Mouse (Mus musculus): ENCODE measurements around the gene Ccdc88b. TPM values are rescaled to one million over a fixed set of nuclear protein-coding genes. Genes with fewer than 3 reads are reported as not detected.

The Ccdc88b gene
- polyA plus RNA-seq, 1 experiment from 2014 or later: 0.56 TPM

- Histone ChIP-seq H3K36me3 (replicated peaks) (no peaks in the 10 kb centered on the region), H3K4me3 (peak overlapping the region; percentile 15; the same call in 1 of the 2 replicates), H3K9me3 (no peaks in the 10 kb centered on the region), H3K9ac (no peak overlapping the region), H3K27ac (no peak overlapping the region), H3K4me2 (peak overlapping the region; percentile 41), H3K27me3 (replicated peaks) (peaks cover 9% of the 10 kb centered on the region; the same call in 1 of the 2 replicates), H3K4me1 (peaks cover 9% of the 10 kb centered on the region)
- ATAC-seq (replicated peaks): peak; percentile 55
- WGBS: 7% methylated on average over 38 of the region's 38 CpGs
Observed at GRCm38 (mm10) chr19:6855225-6856031, 2.6 kb downstream of the Ccdc88b start.

- Histone ChIP-seq H3K36me3 (replicated peaks) (no peaks in the 10 kb centered on the region), H3K9ac (no peak overlapping the region), H3K4me1 (peaks cover 9% of the 10 kb centered on the region), H3K27me3 (replicated peaks) (peaks cover 14% of the 10 kb centered on the region), H3K4me3 (no peak overlapping the region), H3K27ac (no peak overlapping the region), H3K4me2 (no peak overlapping the region), H3K9me3 (no peaks in the 10 kb centered on the region)
- no peak for ATAC-seq (replicated peaks)
- WGBS: 86% methylated on average over 12 of the region's 12 CpGs
Observed at GRCm38 (mm10) chr19:6854658-6855057, 3.4 kb downstream of the Ccdc88b start.

DNA sequence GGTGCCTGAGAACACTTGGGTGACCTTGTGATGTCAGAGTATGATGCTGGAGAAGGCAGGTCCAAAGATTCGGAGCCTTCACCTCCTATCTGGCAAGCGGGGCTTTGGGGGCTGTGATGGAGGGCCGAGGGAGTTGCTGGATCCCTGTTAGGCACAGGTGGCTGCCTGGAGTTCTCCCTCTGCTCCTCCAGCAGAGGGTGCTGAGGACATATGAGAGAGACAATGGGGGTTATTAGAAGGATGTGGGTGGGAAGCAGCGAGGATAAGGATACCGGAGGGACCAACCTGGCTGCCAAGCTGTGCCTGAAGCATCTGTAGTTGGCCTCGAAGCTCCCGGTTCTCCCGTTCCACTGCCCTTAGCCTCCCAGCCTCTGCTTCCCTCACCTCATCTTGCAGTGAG is 4.1 kb downstream of the Ccdc88b start:
- Histone ChIP-seq H3K4me3 (no peak overlapping the region), H3K9me3 (no peaks in the 10 kb centered on the region), H3K27me3 (replicated peaks) (peaks cover 19% of the 10 kb centered on the region), H3K4me1 (peaks cover 9% of the 10 kb centered on the region), H3K4me2 (no peak overlapping the region), H3K9ac (no peak overlapping the region), H3K36me3 (replicated peaks) (no peaks in the 10 kb centered on the region), H3K27ac (no peak overlapping the region)
- WGBS: 77% methylated on average over 8 of the region's 8 CpGs
- no peak for ATAC-seq (replicated peaks)

DNA sequence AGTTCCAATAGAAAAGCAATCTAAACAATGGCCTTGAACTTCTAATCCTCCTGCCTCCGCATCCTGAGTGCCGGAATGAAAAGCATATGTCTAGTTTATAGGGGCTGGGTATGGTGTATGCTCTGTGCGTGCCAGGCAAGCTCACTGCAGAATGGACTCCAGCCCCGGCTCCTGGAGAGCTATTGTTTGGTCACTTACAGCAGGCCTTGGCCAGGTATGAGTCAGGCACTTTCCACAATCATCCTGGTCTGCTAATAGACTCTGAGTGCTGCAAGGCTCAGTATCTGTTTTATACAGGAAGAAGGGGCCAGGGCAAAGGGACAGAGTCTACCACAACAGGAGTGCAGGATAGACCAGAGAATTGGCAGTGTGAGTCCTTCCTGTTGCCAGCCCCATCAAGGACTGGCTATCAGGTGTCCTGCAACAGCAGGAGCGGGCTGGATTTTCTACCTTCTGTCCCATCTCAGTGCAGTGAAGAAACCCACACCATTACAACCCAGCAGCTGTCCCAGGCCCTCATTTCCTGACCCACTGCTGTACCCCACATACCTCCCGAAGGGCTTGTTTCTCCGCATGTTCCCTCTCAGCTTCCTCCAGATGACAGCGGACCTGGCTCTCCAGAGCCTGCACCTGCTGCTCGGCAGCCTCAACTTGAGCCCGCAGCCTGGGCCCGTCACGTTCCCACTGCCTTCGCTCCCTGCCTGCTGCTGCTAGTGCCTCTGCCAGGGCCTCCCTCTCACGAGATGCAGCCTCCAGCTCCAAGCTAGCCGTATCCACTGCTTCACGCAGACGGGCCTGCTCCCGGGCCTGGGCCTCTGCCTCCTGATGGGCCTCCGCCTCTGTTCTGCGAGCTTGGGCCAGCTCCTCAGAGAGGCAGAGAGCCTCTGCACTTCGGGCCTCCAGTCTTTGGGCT is 5.4 kb downstream of the Ccdc88b start:
- Histone ChIP-seq H3K4me1 (peaks cover 18% of the 10 kb centered on the region), H3K4me2 (no peak overlapping the region), H3K4me3 (no peak overlapping the region), H3K9me3 (no peaks in the 10 kb centered on the region), H3K9ac (no peak overlapping the region), H3K27me3 (replicated peaks) (peaks cover 32% of the 10 kb centered on the region), H3K36me3 (replicated peaks) (no peaks in the 10 kb centered on the region), H3K27ac (no peak overlapping the region)
- WGBS: 73% methylated on average over 21 of the region's 21 CpGs
- no peak for ATAC-seq (replicated peaks)

- Histone ChIP-seq H3K4me1 (peaks cover 18% of the 10 kb centered on the region), H3K4me3 (no peak overlapping the region), H3K4me2 (no peak overlapping the region), H3K36me3 (replicated peaks) (no peaks in the 10 kb centered on the region), H3K9me3 (no peaks in the 10 kb centered on the region), H3K27me3 (replicated peaks) (peaks cover 43% of the 10 kb centered on the region), H3K27ac (no peak overlapping the region), H3K9ac (no peak overlapping the region)
- 75% methylated on average over 3 of the region's 3 CpGs for WGBS
- ATAC-seq (replicated peaks): no peak
Observed at GRCm38 (mm10) chr19:6851497-6851896, 6.5 kb downstream of the Ccdc88b start.

GRCm38 (mm10) chr19:6849506-6850068 is 8.4 kb downstream of the Ccdc88b start:
- H3K4me3 ChIP-seq: no peak overlapping the region
- no peak overlapping the region for H3K4me2 ChIP-seq
- H3K36me3 ChIP-seq (replicated peaks): no peaks in the 10 kb centered on the region
- peaks cover 9% of the 10 kb centered on the region; the same call in 1 of the 2 replicates for H3K4me1 ChIP-seq
- no peak overlapping the region for H3K27ac ChIP-seq
- H3K9ac ChIP-seq: no peak overlapping the region
- ATAC-seq (replicated peaks): no peak
- no peaks in the 10 kb centered on the region for H3K9me3 ChIP-seq
- H3K27me3 ChIP-seq (replicated peaks): peaks cover 50% of the 10 kb centered on the region
- 69% methylated on average over 23 of the region's 23 CpGs for WGBS

- WGBS: 5% methylated on average over 29 of the region's 31 CpGs
- H3K4me3 ChIP-seq: no peak overlapping the region; the same call in 1 of the 2 replicates
- H3K27me3 ChIP-seq (replicated peaks): peaks cover 45% of the 10 kb centered on the region
- peaks cover 9% of the 10 kb centered on the region; the same call in 1 of the 2 replicates for H3K4me1 ChIP-seq
- peak overlapping the region; percentile 32 for H3K4me2 ChIP-seq
- H3K9ac ChIP-seq: no peak overlapping the region
- H3K36me3 ChIP-seq (replicated peaks): no peaks in the 10 kb centered on the region
- no peak overlapping the region for H3K27ac ChIP-seq
- ATAC-seq (replicated peaks): no peak
- no peaks in the 10 kb centered on the region for H3K9me3 ChIP-seq
Observed at GRCm38 (mm10) chr19:6847841-6848517, 10.0 kb downstream of the Ccdc88b start.

DNA sequence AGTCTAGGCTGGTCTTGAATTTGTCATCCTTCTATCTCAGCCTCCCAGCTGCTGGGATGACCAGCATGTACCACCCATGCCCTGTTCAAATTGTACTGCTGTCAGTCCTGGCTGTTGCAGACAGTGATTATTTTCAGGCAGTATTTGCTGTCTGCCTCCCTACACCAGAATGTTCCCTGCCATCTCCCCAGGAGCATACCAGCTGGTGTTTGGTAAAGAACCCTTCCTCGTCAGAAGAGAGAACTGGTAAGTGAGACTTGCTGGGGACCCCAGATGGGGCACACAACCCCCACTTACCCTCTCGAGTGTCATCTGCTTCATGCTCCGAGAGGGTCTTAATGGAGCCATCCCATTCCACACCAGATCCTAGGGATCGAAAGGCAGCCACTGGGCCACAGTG is 12.0 kb downstream of the Ccdc88b start:
- Histone ChIP-seq H3K4me3 (no peak overlapping the region), H3K27me3 (replicated peaks) (peaks cover 56% of the 10 kb centered on the region), H3K4me1 (peaks cover 9% of the 10 kb centered on the region; the same call in 1 of the 2 replicates), H3K4me2 (no peak overlapping the region), H3K9ac (no peak overlapping the region), H3K27ac (no peak overlapping the region), H3K9me3 (no peaks in the 10 kb centered on the region), H3K36me3 (replicated peaks) (no peaks in the 10 kb centered on the region)
- 80% methylated on average over 4 of the region's 4 CpGs for WGBS
- ATAC-seq (replicated peaks): no peak

GRCm38 (mm10) chr19:6842353-6842752 is 15.7 kb downstream of the Ccdc88b start:
- no peak for ATAC-seq (replicated peaks)
- Histone ChIP-seq H3K9me3 (no peaks in the 10 kb centered on the region), H3K4me2 (no peak overlapping the region), H3K9ac (no peak overlapping the region), H3K4me3 (no peak overlapping the region), H3K36me3 (replicated peaks) (no peaks in the 10 kb centered on the region), H3K4me1 (peaks cover 18% of the 10 kb centered on the region), H3K27ac (no peak overlapping the region), H3K27me3 (replicated peaks) (peaks cover 45% of the 10 kb centered on the region)
- WGBS: 67% methylated on average over 1 of the region's 1 CpGs

DNA sequence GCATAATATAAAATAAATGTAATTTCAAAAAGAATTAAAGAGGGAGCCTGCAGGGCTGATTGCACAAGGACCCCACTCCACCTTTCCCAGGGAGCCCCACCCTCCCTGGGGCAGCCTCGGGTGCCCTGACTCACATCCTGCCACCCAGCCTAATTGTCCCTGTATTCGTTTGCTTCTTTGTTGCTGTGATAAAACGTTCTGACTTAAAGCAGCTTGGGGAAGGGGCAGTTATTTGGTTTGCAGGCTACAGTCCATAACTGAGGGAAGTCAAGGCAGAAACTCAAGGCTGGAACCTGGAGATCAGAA is 16.8 kb downstream of the Ccdc88b start:
- Histone ChIP-seq H3K4me2 (peak overlapping the region; percentile 99; the same call in 1 of the 2 replicates), H3K4me3 (no peak overlapping the region; the same call in 1 of the 2 replicates)
- no peak for ATAC-seq (replicated peaks)

GRCm38 (mm10) chr19:6840475-6841291 is 17.3 kb downstream of the Ccdc88b start, which contains the start of gene Rps6ka4:
TSS of gene Rps6ka4 (minus strand) at chr19:6840636.
- no peaks in the 10 kb centered on the region for H3K36me3 ChIP-seq (replicated peaks)
- peak within 1 kb of the TSS; percentile 99 for H3K4me2 ChIP-seq
- peak within 1 kb of the TSS; percentile 57 for H3K4me3 ChIP-seq
- 0 out of 2 replicates have a peak within 1 kb of the TSS, but pooled peaks have one; percentile 1 for H3K27ac ChIP-seq
- ATAC-seq (replicated peaks): peak; percentile 70
- no peaks in the 10 kb centered on the region for H3K9me3 ChIP-seq
- peaks cover 29% of the 10 kb centered on the region for H3K27me3 ChIP-seq (replicated peaks)
- WGBS: 1% methylated on average over 44 of the region's 44 CpGs
- peaks cover 18% of the 10 kb centered on the region for H3K4me1 ChIP-seq
- H3K9ac ChIP-seq: peak within 1 kb of the TSS; percentile 64

More for the DNA sequence above, 16.8 kb downstream of the Ccdc88b start:
- Histone ChIP-seq H3K9ac (no peak overlapping the region), H3K27me3 (replicated peaks) (peaks cover 34% of the 10 kb centered on the region), H3K36me3 (replicated peaks) (no peaks in the 10 kb centered on the region), H3K27ac (no peak overlapping the region), H3K9me3 (no peaks in the 10 kb centered on the region), H3K4me1 (peaks cover 18% of the 10 kb centered on the region)
- WGBS: 24% methylated on average over 3 of the region's 3 CpGs
